Mouse (Mus musculus): Measurements from ENCODE around the gene Ccdc50. TPM values are rescaled to one million over a fixed set of nuclear protein-coding genes. Genes with fewer than 3 reads are reported as not detected.

Gene Ccdc50
- polyA plus RNA-seq, 1 experiment, result 8.4 TPM

- no peak overlapping the region for H3K27ac ChIP-seq (ENCODE audit: control insufficient read depth, insufficient read depth, low read length)
- 48% methylated on average over 2 of the region's 2 CpGs for WGBS
- TF ChIP-seq POLR2A (IDR thresholded peaks at IDR 0.05; ENCODE audit: control insufficient read depth, extremely low read depth, insufficient read depth, low read length, poor library complexity) (no peak), CTCF (IDR thresholded peaks at IDR 0.05; ENCODE audit: borderline replicate concordance, control insufficient read depth, extremely low read depth, insufficient read depth, low read length, poor library complexity) (no peak)
- no peak for DNase-seq
- H3K4me3 ChIP-seq (ENCODE audit: control insufficient read depth, insufficient read depth, low read length), result no peak overlapping the region
- no peaks in the 10 kb centered on the region for H3K36me3 ChIP-seq (ENCODE audit: control insufficient read depth, insufficient read depth, low read length)
- no peaks in the 10 kb centered on the region for H3K27me3 ChIP-seq (ENCODE audit: control insufficient read depth, insufficient read depth, low read length)
- H3K4me1 ChIP-seq (replicated peaks; ENCODE audit: control insufficient read depth, insufficient read depth, low read length), result no peaks in the 10 kb centered on the region
Measured at GRCm38 (mm10) chr16:27401579-27401978, 12.9 kb downstream of the Ccdc50 start.

GRCm38 (mm10) chr16:27404107-27404506 is 15.4 kb downstream of the Ccdc50 start:
- Histone ChIP-seq H3K27ac (ENCODE audit: control insufficient read depth, insufficient read depth, low read length) (no peak overlapping the region), H3K36me3 (ENCODE audit: control insufficient read depth, insufficient read depth, low read length) (no peaks in the 10 kb centered on the region), H3K4me1 (replicated peaks; ENCODE audit: control insufficient read depth, insufficient read depth, low read length) (no peaks in the 10 kb centered on the region), H3K27me3 (ENCODE audit: control insufficient read depth, insufficient read depth, low read length) (no peaks in the 10 kb centered on the region), H3K4me3 (ENCODE audit: control insufficient read depth, insufficient read depth, low read length) (no peak overlapping the region)
- no peak for DNase-seq
- no peak for TF ChIP-seq CTCF (IDR thresholded peaks at IDR 0.05; ENCODE audit: borderline replicate concordance, control insufficient read depth, extremely low read depth, insufficient read depth, low read length, poor library complexity)

- WGBS, result 92% methylated on average over 6 of the region's 6 CpGs
- H3K27me3 ChIP-seq (ENCODE audit: control insufficient read depth, insufficient read depth, low read length), result no peaks in the 10 kb centered on the region
- H3K36me3 ChIP-seq (ENCODE audit: control insufficient read depth, insufficient read depth, low read length), result 0 out of 2 replicates have a peak, but pooled peaks cover 6% of the 10 kb centered on the region
- no peaks in the 10 kb centered on the region for H3K4me1 ChIP-seq (replicated peaks; ENCODE audit: control insufficient read depth, insufficient read depth, low read length)
- DNase-seq, result no peak
- H3K27ac ChIP-seq (ENCODE audit: control insufficient read depth, insufficient read depth, low read length), result no peak overlapping the region
- TF ChIP-seq CTCF (IDR thresholded peaks at IDR 0.05; ENCODE audit: borderline replicate concordance, control insufficient read depth, extremely low read depth, insufficient read depth, low read length, poor library complexity), result no peak
- TF ChIP-seq POLR2A (IDR thresholded peaks at IDR 0.05; ENCODE audit: control insufficient read depth, extremely low read depth, insufficient read depth, low read length, poor library complexity), result no peak
- no peak overlapping the region for H3K4me3 ChIP-seq (ENCODE audit: control insufficient read depth, insufficient read depth, low read length)
Measured at GRCm38 (mm10) chr16:27416937-27417584, 28.4 kb downstream of the Ccdc50 start.

- Histone ChIP-seq H3K4me3 (ENCODE audit: control insufficient read depth, insufficient read depth, low read length) (no peak overlapping the region), H3K4me1 (replicated peaks; ENCODE audit: control insufficient read depth, insufficient read depth, low read length) (no peaks in the 10 kb centered on the region), H3K36me3 (ENCODE audit: control insufficient read depth, insufficient read depth, low read length) (0 out of 2 replicates have a peak, but pooled peaks cover 6% of the 10 kb centered on the region), H3K27me3 (ENCODE audit: control insufficient read depth, insufficient read depth, low read length) (no peaks in the 10 kb centered on the region), H3K27ac (ENCODE audit: control insufficient read depth, insufficient read depth, low read length) (no peak overlapping the region)
- no peak for TF ChIP-seq CTCF (IDR thresholded peaks at IDR 0.05; ENCODE audit: borderline replicate concordance, control insufficient read depth, extremely low read depth, insufficient read depth, low read length, poor library complexity)
- TF ChIP-seq POLR2A (IDR thresholded peaks at IDR 0.05; ENCODE audit: control insufficient read depth, extremely low read depth, insufficient read depth, low read length, poor library complexity), result no peak
- WGBS, result 49% methylated on average over 3 of the region's 3 CpGs
- no peak for DNase-seq
Measured at GRCm38 (mm10) chr16:27417632-27418031, 29.0 kb downstream of the Ccdc50 start.

- Histone ChIP-seq H3K4me3 (ENCODE audit: control insufficient read depth, insufficient read depth, low read length) (no peak overlapping the region), H3K36me3 (ENCODE audit: control insufficient read depth, insufficient read depth, low read length) (0 out of 2 replicates have a peak, but pooled peaks cover 6% of the 10 kb centered on the region), H3K4me1 (replicated peaks; ENCODE audit: control insufficient read depth, insufficient read depth, low read length) (no peaks in the 10 kb centered on the region), H3K27ac (ENCODE audit: control insufficient read depth, insufficient read depth, low read length) (no peak overlapping the region), H3K27me3 (ENCODE audit: control insufficient read depth, insufficient read depth, low read length) (no peaks in the 10 kb centered on the region)
- no peak for TF ChIP-seq CTCF (IDR thresholded peaks at IDR 0.05; ENCODE audit: borderline replicate concordance, control insufficient read depth, extremely low read depth, insufficient read depth, low read length, poor library complexity)
- no peak for TF ChIP-seq POLR2A (IDR thresholded peaks at IDR 0.05; ENCODE audit: control insufficient read depth, extremely low read depth, insufficient read depth, low read length, poor library complexity)
- DNase-seq, result no peak
- WGBS, result over 99% methylated on average over 3 of the region's 3 CpGs
Measured at GRCm38 (mm10) chr16:27420982-27421381, 32.3 kb downstream of the Ccdc50 start.

GRCm38 (mm10) chr16:27435034-27435433 is 46.4 kb downstream of the Ccdc50 start:
- Histone ChIP-seq H3K27me3 (ENCODE audit: control insufficient read depth, insufficient read depth, low read length) (no peaks in the 10 kb centered on the region), H3K36me3 (ENCODE audit: control insufficient read depth, insufficient read depth, low read length) (no peaks in the 10 kb centered on the region), H3K4me1 (replicated peaks; ENCODE audit: control insufficient read depth, insufficient read depth, low read length) (no peaks in the 10 kb centered on the region), H3K27ac (ENCODE audit: control insufficient read depth, insufficient read depth, low read length) (no peak overlapping the region), H3K4me3 (ENCODE audit: control insufficient read depth, insufficient read depth, low read length) (no peak overlapping the region)
- TF ChIP-seq POLR2A (IDR thresholded peaks at IDR 0.05; ENCODE audit: control insufficient read depth, extremely low read depth, insufficient read depth, low read length, poor library complexity) (no peak), CTCF (IDR thresholded peaks at IDR 0.05; ENCODE audit: borderline replicate concordance, control insufficient read depth, extremely low read depth, insufficient read depth, low read length, poor library complexity) (no peak)
- WGBS, result 85% methylated on average over 3 of the region's 3 CpGs
- no peak for DNase-seq

- no peaks in the 10 kb centered on the region for H3K36me3 ChIP-seq (ENCODE audit: control insufficient read depth, insufficient read depth, low read length)
- H3K27ac ChIP-seq (ENCODE audit: control insufficient read depth, insufficient read depth, low read length), result no peak overlapping the region
- WGBS, result 95% methylated on average over 3 of the region's 3 CpGs
- H3K27me3 ChIP-seq (ENCODE audit: control insufficient read depth, insufficient read depth, low read length), result no peaks in the 10 kb centered on the region
- TF ChIP-seq CTCF (IDR thresholded peaks at IDR 0.05; ENCODE audit: borderline replicate concordance, control insufficient read depth, extremely low read depth, insufficient read depth, low read length, poor library complexity) (no peak), POLR2A (IDR thresholded peaks at IDR 0.05; ENCODE audit: control insufficient read depth, extremely low read depth, insufficient read depth, low read length, poor library complexity) (no peak)
- H3K4me1 ChIP-seq (replicated peaks; ENCODE audit: control insufficient read depth, insufficient read depth, low read length), result no peaks in the 10 kb centered on the region
- DNase-seq, result no peak
- no peak overlapping the region for H3K4me3 ChIP-seq (ENCODE audit: control insufficient read depth, insufficient read depth, low read length)
Measured at GRCm38 (mm10) chr16:27443941-27444340, 55.3 kb downstream of the Ccdc50 start.
